Mouse (Mus musculus): ENCODE data around the gene Klhdc10. TPM values are rescaled to one million over a fixed set of nuclear protein-coding genes. Genes with fewer than 3 reads are reported as not detected.

Gene Klhdc10
- polyA plus RNA-seq, 1 experiment from 2014 or later = 33.0 TPM

DNA sequence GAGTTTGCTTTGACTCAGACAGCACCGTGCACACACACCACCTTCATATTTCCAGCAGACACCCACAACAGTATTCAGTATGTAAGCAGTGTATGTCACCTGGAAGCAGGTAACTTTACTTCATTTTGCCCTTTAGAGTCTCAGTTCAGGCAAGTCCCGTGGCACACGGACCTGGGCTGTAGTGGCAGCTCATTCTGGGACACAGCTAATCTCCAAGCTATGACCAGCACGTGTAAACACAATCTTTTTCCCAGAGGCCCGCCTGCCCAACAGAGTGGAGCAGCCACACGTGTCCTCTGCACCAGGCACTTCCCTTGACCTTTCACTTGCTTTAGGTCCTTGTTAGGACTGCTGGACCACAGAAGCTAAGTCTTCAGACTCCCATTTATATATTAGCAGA, 84.8 kb downstream of the Klhdc10 start:
- Histone ChIP-seq H3K4me1 (replicated peaks; ENCODE audit: control insufficient read depth, insufficient read depth, low read length) (no peaks in the 10 kb centered on the region), H3K27ac (ENCODE audit: low read depth, low read length) (no peak overlapping the region), H3K4me2 (ENCODE audit: low read depth, low read length, severe bottlenecking) (no peak overlapping the region), H3K36me3 (ENCODE audit: control insufficient read depth, insufficient read depth, low read length) (peaks cover 20% of the 10 kb centered on the region), H3K9ac (ENCODE audit: low read length) (no peak overlapping the region), H3K9me3 (ENCODE audit: control insufficient read depth, low read length) (no peaks in the 10 kb centered on the region), H3K27me3 (ENCODE audit: control insufficient read depth, insufficient read depth, low read length) (no peaks in the 10 kb centered on the region), H3K4me3 (ENCODE audit: low read depth, low read length) (no peak overlapping the region)
- ATAC-seq (replicated peaks; ENCODE audit: low FRiP score) (no peak), DNase-seq (ENCODE audit: low spot score) (no peak)
- 94% methylated on average over 6 of the region's 6 CpGs for whole genome bisulfite sequencing

DNA sequence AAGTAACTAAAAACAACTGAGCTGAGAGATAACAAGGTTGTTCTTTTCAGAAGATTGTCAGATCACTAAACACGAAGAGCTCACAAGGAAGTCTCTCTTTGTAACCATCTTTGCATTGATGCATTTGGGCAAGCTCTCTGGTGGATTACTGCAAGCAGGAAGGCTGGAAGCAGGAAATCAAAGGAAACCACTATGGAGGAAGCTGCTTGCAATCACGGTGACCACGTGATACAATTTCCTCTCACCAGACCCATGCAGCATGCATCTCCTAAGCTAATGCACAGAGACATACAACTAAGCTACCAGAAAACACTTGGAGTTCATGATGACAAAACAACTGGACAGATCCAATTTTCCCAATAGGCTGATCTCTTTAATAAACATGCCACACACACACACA, 97.4 kb downstream of the Klhdc10 start:
- no peak overlapping the region for H3K27ac ChIP-seq (ENCODE audit: low read depth, low read length)
- no peak overlapping the region for H3K4me2 ChIP-seq (ENCODE audit: low read depth, low read length, severe bottlenecking)
- no peak for ATAC-seq (replicated peaks; ENCODE audit: low FRiP score)
- H3K4me3 ChIP-seq (ENCODE audit: low read depth, low read length) = no peak overlapping the region
- no peaks in the 10 kb centered on the region for H3K9me3 ChIP-seq (ENCODE audit: control insufficient read depth, low read length)
- WGBS = 90% methylated on average over 3 of the region's 3 CpGs
- H3K36me3 ChIP-seq (ENCODE audit: control insufficient read depth, insufficient read depth, low read length) = no peaks in the 10 kb centered on the region; the same call in 1 of the 2 replicates
- no peaks in the 10 kb centered on the region for H3K4me1 ChIP-seq (replicated peaks; ENCODE audit: control insufficient read depth, insufficient read depth, low read length)
- DNase-seq (ENCODE audit: low spot score) = no peak
- no peak overlapping the region for H3K9ac ChIP-seq (ENCODE audit: low read length)
- no peaks in the 10 kb centered on the region for H3K27me3 ChIP-seq (ENCODE audit: control insufficient read depth, insufficient read depth, low read length)

Other genes starting within 250 kb of the Klhdc10 start
- 50.1 and 51.8 TPM in 2 replicates for gene Ube2h, start 97.3 kb upstream of the Klhdc10 start, polyA plus RNA-seq (2014; fragmentation: Nextera tagmentation; extraction: Ambion mirVana)
- 71.2 and 74.0 TPM in 2 replicates for gene Zc3hc1, start 10.8 kb upstream of the Klhdc10 start, polyA plus RNA-seq (2014; fragmentation: Nextera tagmentation; extraction: Ambion mirVana)
- gene Tmem209, start 107.9 kb downstream of the Klhdc10 start, polyA plus RNA-seq (2014; fragmentation: Nextera tagmentation; extraction: Ambion mirVana) = 54.2 and 60.2 TPM in 2 replicates
- not detected in 2 replicates for gene Ssmem1, start 108.0 kb downstream of the Klhdc10 start, polyA plus RNA-seq (2014; fragmentation: Nextera tagmentation; extraction: Ambion mirVana)
- gene Cpa2, start 139.7 kb downstream of the Klhdc10 start, polyA plus RNA-seq (2014; fragmentation: Nextera tagmentation; extraction: Ambion mirVana) = 4.0 TPM in 2 replicates
- gene Cpa4, start 166.5 kb downstream of the Klhdc10 start, polyA plus RNA-seq (2014; fragmentation: Nextera tagmentation; extraction: Ambion mirVana) = 5.4 and 5.6 TPM in 2 replicates
- gene Cpa5, start 209.1 kb downstream of the Klhdc10 start, polyA plus RNA-seq (2014; fragmentation: Nextera tagmentation; extraction: Ambion mirVana) = 0.15 and 0.72 TPM in 2 replicates
- gene Cpa1, start 237.3 kb downstream of the Klhdc10 start, polyA plus RNA-seq (2014; fragmentation: Nextera tagmentation; extraction: Ambion mirVana) = 0.16 TPM in 1 of 2 replicates, not detected in the other